Mouse (Mus musculus): ENCODE data around the gene Ell3. TPM values are rescaled to one million over a fixed set of nuclear protein-coding genes. Genes with fewer than 3 reads are reported as not detected.
A peak's percentile ranks its signal among the peaks of the same experiment; 100 is the strongest.

Ell3 gene
- polyA plus RNA-seq, 1 experiment = 0.92 TPM

- WGBS = under 1% methylated on average over 68 of the region's 68 CpGs
- no peaks in the 10 kb centered on the region for H3K27me3 ChIP-seq (ENCODE audit: control insufficient read depth, insufficient read depth, low read length)
- peak; percentile 95 for DNase-seq
- TF ChIP-seq CTCF (IDR thresholded peaks at IDR 0.05; ENCODE audit: borderline replicate concordance, control insufficient read depth, extremely low read depth, insufficient read depth, low read length, poor library complexity) (peak; percentile 49; the same call in 1 of the 2 replicates), POLR2A (IDR thresholded peaks at IDR 0.05; ENCODE audit: control insufficient read depth, extremely low read depth, insufficient read depth, low read length, poor library complexity) (peak; percentile 97)
- peak within 1 kb of the TSS; percentile 87 for H3K4me3 ChIP-seq (ENCODE audit: control insufficient read depth, insufficient read depth, low read length)
- peaks cover 7% of the 10 kb centered on the region for H3K4me1 ChIP-seq (replicated peaks; ENCODE audit: control insufficient read depth, insufficient read depth, low read length)
- H3K27ac ChIP-seq (ENCODE audit: control insufficient read depth, insufficient read depth, low read length) = peak within 1 kb of the TSS; percentile 62
- peaks cover 2% of the 10 kb centered on the region; the same call in 1 of the 2 replicates for H3K36me3 ChIP-seq (ENCODE audit: control insufficient read depth, insufficient read depth, low read length)
Observed at GRCm38 (mm10) chr2:121413387-121414042, 30.6 kb downstream of the Ell3 start, which contains the start of the genes Pdia3 and Catsper2. Gene Pdia3, plus strand, starts transcription at chr2:121413775. Gene Catsper2, minus strand, starts transcription at chr2:121413792.

DNA sequence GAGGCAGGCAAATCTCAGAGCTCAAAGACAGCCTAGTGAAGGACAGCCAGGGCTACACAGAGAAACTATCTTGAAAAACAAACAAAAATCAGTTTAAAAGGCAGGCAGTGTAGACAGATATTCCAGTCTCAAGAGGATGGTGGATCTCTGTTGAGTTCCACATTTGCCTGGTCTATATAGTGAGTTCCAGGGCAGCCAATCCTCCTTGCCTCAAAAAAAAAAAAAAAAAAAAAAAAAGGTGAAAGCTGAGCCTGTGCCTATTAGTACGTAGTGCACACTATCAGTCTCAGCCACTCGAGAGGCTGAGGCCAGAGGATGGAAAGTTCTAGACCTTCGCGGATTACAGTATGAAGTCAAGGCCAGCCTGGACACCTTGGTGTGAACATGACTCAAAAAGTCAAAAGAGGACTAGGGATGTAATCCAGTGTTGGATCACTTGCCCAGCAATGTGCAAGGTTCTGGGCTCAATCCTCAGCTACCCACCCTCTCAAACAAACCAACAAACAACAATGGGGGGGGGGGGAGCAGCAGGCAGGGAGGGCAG, 31.2 kb downstream of the Ell3 start:
- Histone ChIP-seq H3K27me3 (ENCODE audit: control insufficient read depth, insufficient read depth, low read length) (no peaks in the 10 kb centered on the region), H3K36me3 (ENCODE audit: control insufficient read depth, insufficient read depth, low read length) (no peaks in the 10 kb centered on the region), H3K4me3 (ENCODE audit: control insufficient read depth, insufficient read depth, low read length) (peak overlapping the region; percentile 75), H3K4me1 (replicated peaks; ENCODE audit: control insufficient read depth, insufficient read depth, low read length) (peaks cover 7% of the 10 kb centered on the region), H3K27ac (ENCODE audit: control insufficient read depth, insufficient read depth, low read length) (peak overlapping the region; percentile 62)
- TF ChIP-seq CTCF (IDR thresholded peaks at IDR 0.05; ENCODE audit: borderline replicate concordance, control insufficient read depth, extremely low read depth, insufficient read depth, low read length, poor library complexity) (no peak), POLR2A (IDR thresholded peaks at IDR 0.05; ENCODE audit: control insufficient read depth, extremely low read depth, insufficient read depth, low read length, poor library complexity) (no peak)
- DNase-seq = no peak
- 11% methylated on average over 4 of the region's 4 CpGs for WGBS

DNA sequence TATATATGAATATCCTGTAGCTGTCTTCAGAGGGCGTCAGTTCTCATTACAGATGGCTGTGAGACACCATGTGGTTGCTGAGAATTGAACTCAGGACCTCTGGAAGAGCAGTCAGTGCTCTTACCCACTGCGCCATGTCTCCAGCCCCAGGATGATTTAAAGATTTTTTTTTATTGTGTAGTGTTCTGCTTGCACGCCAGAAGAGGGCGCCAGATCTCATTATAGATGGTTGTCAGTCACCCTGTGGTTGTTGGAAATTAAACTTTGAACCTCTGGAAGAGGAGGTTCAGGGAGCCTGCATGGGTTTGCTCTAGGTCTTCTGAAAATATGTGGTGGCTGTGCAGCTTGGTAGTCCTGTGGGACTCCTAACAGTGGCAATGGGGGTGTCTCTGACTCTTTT, 35.9 kb downstream of the Ell3 start:
- TF ChIP-seq POLR2A (IDR thresholded peaks at IDR 0.05; ENCODE audit: control insufficient read depth, extremely low read depth, insufficient read depth, low read length, poor library complexity) (no peak), CTCF (IDR thresholded peaks at IDR 0.05; ENCODE audit: borderline replicate concordance, control insufficient read depth, extremely low read depth, insufficient read depth, low read length, poor library complexity) (no peak)
- H3K27ac ChIP-seq (ENCODE audit: control insufficient read depth, insufficient read depth, low read length) = no peak overlapping the region
- no peaks in the 10 kb centered on the region for H3K36me3 ChIP-seq (ENCODE audit: control insufficient read depth, insufficient read depth, low read length)
- no peaks in the 10 kb centered on the region for H3K27me3 ChIP-seq (ENCODE audit: control insufficient read depth, insufficient read depth, low read length)
- H3K4me3 ChIP-seq (ENCODE audit: control insufficient read depth, insufficient read depth, low read length) = no peak overlapping the region
- DNase-seq = peak; percentile 60
- peaks cover 3% of the 10 kb centered on the region for H3K4me1 ChIP-seq (replicated peaks; ENCODE audit: control insufficient read depth, insufficient read depth, low read length)
- 42% methylated on average over 4 of the region's 4 CpGs for WGBS

DNA sequence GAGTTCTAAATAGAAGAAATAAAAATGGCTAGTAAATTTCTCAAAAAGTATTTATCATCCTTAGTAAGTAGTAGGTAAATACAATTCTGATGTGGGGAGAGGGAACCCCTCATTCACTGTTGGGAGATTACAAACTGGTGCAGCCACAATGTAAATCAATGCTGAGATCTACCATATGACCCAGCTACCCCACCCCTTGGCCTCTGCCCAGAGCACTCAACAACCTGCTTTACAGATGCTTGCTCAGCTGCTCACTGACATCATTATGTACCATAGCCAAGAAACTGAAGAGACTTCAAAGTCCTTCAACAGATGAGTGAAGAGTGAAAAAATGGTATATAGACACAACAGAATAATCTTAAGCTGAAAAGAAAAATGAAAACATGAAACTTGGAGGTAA, 40.8 kb downstream of the Ell3 start:
- H3K4me3 ChIP-seq (ENCODE audit: control insufficient read depth, insufficient read depth, low read length) = no peak overlapping the region
- no peaks in the 10 kb centered on the region for H3K36me3 ChIP-seq (ENCODE audit: control insufficient read depth, insufficient read depth, low read length)
- no peak for DNase-seq
- no peak overlapping the region for H3K27ac ChIP-seq (ENCODE audit: control insufficient read depth, insufficient read depth, low read length)
- TF ChIP-seq POLR2A (IDR thresholded peaks at IDR 0.05; ENCODE audit: control insufficient read depth, extremely low read depth, insufficient read depth, low read length, poor library complexity) (no peak), CTCF (IDR thresholded peaks at IDR 0.05; ENCODE audit: borderline replicate concordance, control insufficient read depth, extremely low read depth, insufficient read depth, low read length, poor library complexity) (no peak)
- H3K27me3 ChIP-seq (ENCODE audit: control insufficient read depth, insufficient read depth, low read length) = no peaks in the 10 kb centered on the region
- H3K4me1 ChIP-seq (replicated peaks; ENCODE audit: control insufficient read depth, insufficient read depth, low read length) = no peaks in the 10 kb centered on the region

- Histone ChIP-seq H3K27me3 (ENCODE audit: control insufficient read depth, insufficient read depth, low read length) (no peaks in the 10 kb centered on the region), H3K4me3 (ENCODE audit: control insufficient read depth, insufficient read depth, low read length) (no peak overlapping the region), H3K36me3 (ENCODE audit: control insufficient read depth, insufficient read depth, low read length) (no peaks in the 10 kb centered on the region), H3K4me1 (replicated peaks; ENCODE audit: control insufficient read depth, insufficient read depth, low read length) (no peaks in the 10 kb centered on the region), H3K27ac (ENCODE audit: control insufficient read depth, insufficient read depth, low read length) (no peak overlapping the region)
- 32% methylated on average over 8 of the region's 8 CpGs for WGBS
- TF ChIP-seq CTCF (IDR thresholded peaks at IDR 0.05; ENCODE audit: borderline replicate concordance, control insufficient read depth, extremely low read depth, insufficient read depth, low read length, poor library complexity) (no peak), POLR2A (IDR thresholded peaks at IDR 0.05; ENCODE audit: control insufficient read depth, extremely low read depth, insufficient read depth, low read length, poor library complexity) (no peak)
- peak; percentile 77 for DNase-seq
Observed at GRCm38 (mm10) chr2:121396624-121397023, 47.5 kb downstream of the Ell3 start.

Other genes with a start within 250 kb of the Ell3 start
- gene Trp53bp1, start 172.9 kb downstream of the Ell3 start, polyA plus RNA-seq (2012; rRNA removed) = 38.9 and 39.5 TPM in 2 replicates
- 1.1 TPM in 2 replicates for gene Map1a, start 154.7 kb downstream of the Ell3 start, polyA plus RNA-seq (2012; rRNA removed)
- 21.8 and 23.9 TPM in 2 replicates for gene Ppip5k1, start 88.9 kb downstream of the Ell3 start, polyA plus RNA-seq (2012; rRNA removed)
- 40.6 and 48.0 TPM in 2 replicates for gene Ckmt1, start 86.6 kb downstream of the Ell3 start, polyA plus RNA-seq (2012; rRNA removed)
- gene Strc, start 57.1 kb downstream of the Ell3 start, polyA plus RNA-seq (2012; rRNA removed) = 0.47 TPM in 2 replicates
- gene Pdia3, start 30.5 kb downstream of the Ell3 start, polyA plus RNA-seq (2012; rRNA removed) = 550 and 817 TPM in 2 replicates
- gene Catsper2, start 30.5 kb downstream of the Ell3 start, polyA plus RNA-seq (2012; rRNA removed) = 2.1 and 2.6 TPM in 2 replicates
- gene Serf2, start 4.9 kb upstream of the Ell3 start, polyA plus RNA-seq (2012; rRNA removed) = 370 and 498 TPM in 2 replicates
- 7.7 and 8.9 TPM in 2 replicates for gene Hypk, start 9.0 kb upstream of the Ell3 start, polyA plus RNA-seq (2012; rRNA removed)
- 0.70 and 0.89 TPM in 2 replicates for gene Serinc4, start 12.5 kb upstream of the Ell3 start, polyA plus RNA-seq (2012; rRNA removed)
- gene Mfap1b, start 29.8 kb upstream of the Ell3 start, polyA plus RNA-seq (2012; rRNA removed) = 5.0 and 5.1 TPM in 2 replicates
- 3.8 and 4.7 TPM in 2 replicates for gene Mfap1a, start 62.4 kb upstream of the Ell3 start, polyA plus RNA-seq (2012; rRNA removed)
- gene Wdr76, start 62.4 kb upstream of the Ell3 start, polyA plus RNA-seq (2012; rRNA removed) = 15.5 and 19.1 TPM in 2 replicates